Mouse (Mus musculus): ENCODE measurements around the gene Tpk1.
A peak's percentile ranks its signal among the peaks of the same experiment; 100 is the strongest.

The Tpk1 gene

GRCm38 (mm10) chr6:43665677-43666546, at the start of gene Tpk1:
Tpk1 (minus strand) TSS chr6:43666278.
- DNase-seq (ENCODE audit: low spot score) = peak; percentile 90

GRCm38 (mm10) chr6:43702810-43703614, 36.9 kb upstream of the Tpk1 start:
- DNase-seq (ENCODE audit: low spot score) = no peak

GRCm38 (mm10) chr6:43691863-43692262, 25.8 kb upstream of the Tpk1 start:
- DNase-seq (ENCODE audit: low spot score) = no peak

GRCm38 (mm10) chr6:43685985-43686384, 19.9 kb upstream of the Tpk1 start:
- no peak for DNase-seq (ENCODE audit: low spot score)

- DNase-seq (ENCODE audit: low spot score) = no peak
Measured at GRCm38 (mm10) chr6:43682535-43682934, 16.5 kb upstream of the Tpk1 start.

GRCm38 (mm10) chr6:43678689-43679212, 12.7 kb upstream of the Tpk1 start:
- no peak for DNase-seq (ENCODE audit: low spot score)

- DNase-seq (ENCODE audit: low spot score) = no peak
Measured at GRCm38 (mm10) chr6:43677566-43677965, 11.5 kb upstream of the Tpk1 start.

GRCm38 (mm10) chr6:43676139-43676538, 10.1 kb upstream of the Tpk1 start:
- no peak for DNase-seq (ENCODE audit: low spot score)

GRCm38 (mm10) chr6:43674986-43675760, 9.1 kb upstream of the Tpk1 start:
- DNase-seq (ENCODE audit: low spot score) = no peak

- DNase-seq (ENCODE audit: low spot score) = no peak
Measured at GRCm38 (mm10) chr6:43670939-43671338, 4.9 kb upstream of the Tpk1 start.

GRCm38 (mm10) chr6:43667681-43668080, 1.6 kb upstream of the Tpk1 start:
- no peak for DNase-seq (ENCODE audit: low spot score)

GRCm38 (mm10) chr6:43666611-43667400, 728 bp upstream of the Tpk1 start:
- DNase-seq (ENCODE audit: low spot score) = no peak

GRCm38 (mm10) chr6:43661822-43662221, 4.3 kb downstream of the Tpk1 start:
- no peak for DNase-seq (ENCODE audit: low spot score)

- DNase-seq (ENCODE audit: low spot score) = no peak
Measured at GRCm38 (mm10) chr6:43658290-43658689, 7.8 kb downstream of the Tpk1 start.

- no peak for DNase-seq (ENCODE audit: low spot score)
Measured at GRCm38 (mm10) chr6:43657845-43658244, 8.2 kb downstream of the Tpk1 start.

GRCm38 (mm10) chr6:43654876-43655456, 11.1 kb downstream of the Tpk1 start:
- no peak for DNase-seq (ENCODE audit: low spot score)

GRCm38 (mm10) chr6:43649516-43649915, 16.6 kb downstream of the Tpk1 start:
- no peak for DNase-seq (ENCODE audit: low spot score)

GRCm38 (mm10) chr6:43645674-43646073, 20.4 kb downstream of the Tpk1 start:
- no peak for DNase-seq (ENCODE audit: low spot score)

GRCm38 (mm10) chr6:43645105-43645504, 21.0 kb downstream of the Tpk1 start:
- no peak for DNase-seq (ENCODE audit: low spot score)

GRCm38 (mm10) chr6:43643718-43644117, 22.4 kb downstream of the Tpk1 start:
- DNase-seq (ENCODE audit: low spot score) = no peak

- DNase-seq (ENCODE audit: low spot score) = no peak
Measured at GRCm38 (mm10) chr6:43642375-43642774, 23.7 kb downstream of the Tpk1 start.
